Mouse (Mus musculus) midbrain, embryonic 11.5 days (tissue): ENCODE data around the gene Sap30bp. TPM values are rescaled to one million over a fixed set of nuclear protein-coding genes. Genes with fewer than 3 reads are reported as not detected.

Source experiments
- ATAC-seq: fragments of 200-750 bp; cut with Nextera tagmentation; 2 replicates; pipeline ENCODE4 v1.8.0; 2017; ENCODE audit warnings: moderate TSS enrichment, moderate library complexity; ENCODE audit not compliant: low FRiP score
- DNase-seq: peaks from one replicate; pipeline ENCODE4 v3.0.0; 2015; ENCODE audit warnings: low spot score; ENCODE audit errors: missing footprints
- H3K27ac ChIP-seq: fragments of 300-500 bp; sonication (generic); 2 replicates; pipeline ENCODE4 v1.5.1; 2014; ENCODE audit warnings: low read depth, low read length
- H3K27me3 ChIP-seq: fragments of 300-500 bp; sonication (generic); 2 replicates; pipeline ENCODE4 v1.6.1; 2014; ENCODE audit warnings: mild to moderate bottlenecking, low read length, moderate library complexity, mixed read lengths; ENCODE audit not compliant: control insufficient read depth, insufficient read depth
- H3K36me3 ChIP-seq: fragments of 300-500 bp; sonication (generic); 2 replicates; pipeline ENCODE4 v1.6.1; 2014; ENCODE audit warnings: mild to moderate bottlenecking, low read length, moderate library complexity, mixed read lengths; ENCODE audit not compliant: control insufficient read depth, insufficient read depth
- H3K4me1 ChIP-seq: fragments of 300-500 bp; sonication (generic); 2 replicates; pipeline ENCODE4 v1.6.1; 2014; ENCODE audit warnings: low read length; ENCODE audit not compliant: control insufficient read depth, insufficient read depth
- H3K4me2 ChIP-seq: fragments of 300-500 bp; sonication (generic); 2 replicates; pipeline ENCODE4 v1.6.1; 2014; ENCODE audit warnings: mild to moderate bottlenecking, moderate library complexity
- H3K4me3 ChIP-seq: fragments of 300-500 bp; sonication (generic); 2 replicates; pipeline ENCODE4 v1.5.1; 2014; ENCODE audit warnings: low read depth, low read length
- H3K9ac ChIP-seq: fragments of 300-500 bp; sonication (generic); 2 replicates; pipeline ENCODE4 v1.6.1; 2014; ENCODE audit warnings: low read length
- H3K9me3 ChIP-seq: fragments of 300-500 bp; sonication (generic); 2 replicates; pipeline ENCODE4 v1.6.1; 2016; ENCODE audit warnings: low read length; ENCODE audit not compliant: control insufficient read depth
- WGBS: fragments of 180-500 bp; shearing (Covaris S2); extraction: QIAGEN DNeasy Blood & Tissue Kit; methylation state at CpG from one replicate; pipeline ENCODE4 v1.1.7; 2014; 5-methylcytosine and 5-hydroxymethylcytosine counted together
- polyA plus RNA-seq: library from polyadenylated mRNA; unstranded; fragments of >200 nt; fragmentation: Nextera tagmentation; extraction: Ambion mirVana; gene quantifications from 2 replicates; pipeline ENCODE4 v1.2.1, GENCODE M21; 2014

Sap30bp gene
- polyA plus RNA-seq, 1 experiment from 2014 or later = 61.5 TPM

DNA sequence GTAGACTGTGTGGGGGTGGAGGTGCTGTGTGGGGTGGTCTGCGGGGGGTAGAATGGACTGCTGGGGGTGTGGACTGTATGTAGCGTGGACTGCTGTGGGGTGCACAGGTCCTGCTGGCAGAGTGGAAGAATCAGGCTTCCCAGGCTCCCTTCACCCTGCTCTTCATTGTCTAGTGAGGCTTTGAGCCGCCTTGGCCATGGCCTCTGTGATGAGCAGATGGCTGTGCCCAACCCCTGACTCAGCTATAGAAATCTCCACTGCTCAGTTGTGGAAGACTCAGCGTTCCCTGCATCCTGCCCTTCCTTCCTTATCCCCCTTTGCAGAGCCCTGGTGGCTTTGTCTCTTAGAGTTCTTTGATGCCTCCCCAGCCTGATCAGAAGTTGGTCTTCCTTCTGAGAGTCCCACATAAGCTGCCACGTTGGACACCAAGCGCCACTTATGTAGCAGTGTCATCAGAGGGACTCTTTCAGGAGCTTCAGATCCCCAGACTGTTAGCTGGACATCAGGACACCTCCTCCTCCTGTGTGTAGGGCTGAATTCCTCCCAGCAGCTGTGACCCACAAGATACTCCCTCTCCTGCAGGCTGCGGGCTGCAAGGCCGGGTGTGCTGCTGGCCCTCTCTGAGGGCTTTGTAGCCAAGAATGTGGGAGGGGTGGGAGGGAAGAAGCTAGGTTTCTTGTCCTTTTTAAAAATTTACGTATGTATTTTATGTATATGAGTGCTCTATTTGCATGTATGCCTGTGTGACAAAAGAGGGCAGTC, 29.8 kb downstream of the Sap30bp start:
- H3K4me1 ChIP-seq = no peaks in the 10 kb centered on the region
- ATAC-seq = no peak
- H3K9me3 ChIP-seq = no peaks in the 10 kb centered on the region
- no peaks in the 10 kb centered on the region for H3K27me3 ChIP-seq
- H3K27ac ChIP-seq = no peak overlapping the region
- WGBS = 88% methylated on average over 9 of the region's 9 CpGs
- no peak overlapping the region for H3K4me3 ChIP-seq
- H3K36me3 ChIP-seq = peaks cover 52% of the 10 kb centered on the region
- no peak overlapping the region for H3K4me2 ChIP-seq
- no peak overlapping the region for H3K9ac ChIP-seq
- DNase-seq = no peak

DNA sequence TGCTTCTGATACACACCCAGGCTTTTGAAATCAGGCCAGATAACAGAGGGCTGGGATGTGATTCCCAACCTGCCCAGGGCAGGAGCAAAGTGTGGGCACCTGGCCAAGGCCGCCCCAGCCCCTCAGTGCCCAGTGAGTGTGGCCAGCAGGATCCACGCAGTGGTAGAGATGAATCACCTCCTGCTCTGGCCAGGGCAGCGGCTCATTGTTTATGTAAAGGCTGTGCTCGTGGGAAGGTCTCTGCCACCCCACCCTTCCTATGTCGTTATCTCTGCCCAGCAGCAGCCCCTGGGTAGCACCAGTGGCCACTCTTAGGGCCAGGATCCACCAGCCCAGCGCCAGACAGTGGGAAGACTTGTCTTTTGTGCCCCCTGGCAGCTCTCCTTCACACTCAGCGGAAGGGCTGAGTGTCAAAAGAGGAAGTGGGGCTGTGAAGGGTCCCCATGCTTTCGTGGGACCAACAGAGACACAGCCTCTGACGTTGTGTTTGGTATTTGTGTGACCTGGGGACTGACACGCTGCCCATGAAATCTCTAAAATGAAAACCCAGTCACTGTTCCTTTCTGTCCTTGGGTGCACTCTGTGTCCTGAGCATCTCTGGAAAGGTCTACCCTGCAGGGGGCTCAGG, 32.0 kb downstream of the Sap30bp start:
- no peak overlapping the region for H3K27ac ChIP-seq
- no peak overlapping the region for H3K9ac ChIP-seq
- H3K4me3 ChIP-seq = no peak overlapping the region
- 93% methylated on average over 10 of the region's 10 CpGs for WGBS
- H3K4me1 ChIP-seq = peaks cover 2% of the 10 kb centered on the region
- H3K4me2 ChIP-seq = no peak overlapping the region
- H3K9me3 ChIP-seq = no peaks in the 10 kb centered on the region
- H3K36me3 ChIP-seq = peaks cover 50% of the 10 kb centered on the region
- no peak for DNase-seq
- H3K27me3 ChIP-seq = no peaks in the 10 kb centered on the region
- no peak for ATAC-seq

DNA sequence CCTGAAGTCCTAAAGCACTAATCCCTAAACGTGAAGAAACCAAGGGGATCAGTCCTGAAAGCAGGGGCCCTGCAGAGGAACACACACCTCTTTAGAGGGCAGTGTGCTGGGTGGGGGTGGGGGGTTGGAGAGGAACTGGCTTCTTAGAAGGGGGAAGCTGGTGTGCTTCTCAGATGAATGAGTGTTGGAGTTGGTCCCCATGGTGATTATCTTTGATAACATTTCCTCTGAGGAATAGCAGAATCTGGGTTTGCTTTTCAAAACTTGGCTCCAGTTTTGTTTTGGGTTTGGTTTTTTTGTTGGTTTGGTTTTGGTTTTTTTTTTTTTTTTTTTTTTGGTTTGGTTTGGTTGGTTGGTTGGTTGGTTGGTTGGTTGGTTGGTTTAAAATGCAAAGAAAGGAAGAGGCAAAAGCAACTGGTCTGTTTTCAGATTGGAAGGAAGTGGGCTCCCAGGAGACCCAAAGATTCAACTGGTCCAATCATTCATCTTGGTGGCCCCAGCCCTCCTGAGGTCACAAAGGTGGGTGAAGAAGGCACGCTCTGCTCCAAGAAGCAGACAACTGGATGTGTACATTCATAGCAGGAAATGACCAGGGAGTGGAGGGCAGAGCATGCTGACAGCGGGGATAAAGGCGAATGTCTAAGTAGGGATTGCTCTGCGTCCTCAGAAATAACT, 35.8 kb downstream of the Sap30bp start:
- H3K4me3 ChIP-seq = no peak overlapping the region
- DNase-seq (no peak), ATAC-seq (no peak)
- no peak overlapping the region for H3K9ac ChIP-seq
- no peak overlapping the region for H3K4me2 ChIP-seq
- no peaks in the 10 kb centered on the region for H3K9me3 ChIP-seq
- peaks cover 4% of the 10 kb centered on the region for H3K4me1 ChIP-seq
- WGBS = 68% methylated on average over 5 of the region's 5 CpGs
- H3K27me3 ChIP-seq = peaks cover 3% of the 10 kb centered on the region
- H3K36me3 ChIP-seq = peaks cover 24% of the 10 kb centered on the region
- no peak overlapping the region for H3K27ac ChIP-seq

GRCm38 (mm10) chr11:115970006-115970673, 37.1 kb downstream of the Sap30bp start:
- H3K36me3 ChIP-seq = peaks cover 13% of the 10 kb centered on the region; the same call in 1 of the 2 replicates
- 67% methylated on average over 15 of the region's 15 CpGs for WGBS
- ATAC-seq = no peak
- peak overlapping the region; percentile 22; the same call in 1 of the 2 replicates for H3K9ac ChIP-seq
- H3K4me1 ChIP-seq = peaks cover 9% of the 10 kb centered on the region
- H3K4me3 ChIP-seq = no peak overlapping the region
- no peak overlapping the region for H3K4me2 ChIP-seq
- no peak for DNase-seq
- peaks cover 16% of the 10 kb centered on the region for H3K27me3 ChIP-seq
- no peak overlapping the region; the same call in 1 of the 2 replicates for H3K27ac ChIP-seq
- no peaks in the 10 kb centered on the region for H3K9me3 ChIP-seq

DNA sequence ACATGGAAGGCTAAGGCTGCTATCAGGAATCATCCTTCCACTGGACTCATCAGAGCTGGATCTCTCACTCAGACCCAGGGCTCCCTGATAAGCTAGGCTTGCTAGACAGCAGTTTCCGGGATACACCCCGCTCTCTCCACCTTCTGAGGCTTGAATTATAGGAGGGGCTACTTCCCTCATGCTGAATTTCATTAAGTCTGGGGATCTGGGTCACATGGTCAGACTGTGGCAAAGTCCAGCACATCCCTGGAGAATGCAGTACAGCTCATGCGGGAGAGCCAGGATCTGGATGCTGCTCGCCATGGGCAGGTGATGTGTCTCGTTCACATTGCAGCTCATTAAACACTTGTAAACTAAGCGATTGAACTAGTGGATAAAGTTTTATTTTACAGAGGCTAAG, 37.9 kb downstream of the Sap30bp start:
- H3K9me3 ChIP-seq = no peaks in the 10 kb centered on the region
- H3K9ac ChIP-seq = no peak overlapping the region
- 71% methylated on average over 6 of the region's 6 CpGs for WGBS
- no peak overlapping the region for H3K4me3 ChIP-seq
- H3K36me3 ChIP-seq = peaks cover 6% of the 10 kb centered on the region; the same call in 1 of the 2 replicates
- H3K27ac ChIP-seq = no peak overlapping the region
- H3K27me3 ChIP-seq = peaks cover 24% of the 10 kb centered on the region
- ATAC-seq = peak; percentile 62; the same call in 1 of the 2 replicates
- no peak overlapping the region for H3K4me2 ChIP-seq
- no peak for DNase-seq
- H3K4me1 ChIP-seq = peaks cover 9% of the 10 kb centered on the region

- Histone ChIP-seq H3K27me3 (peaks cover 29% of the 10 kb centered on the region), H3K27ac (no peak within 1 kb of the TSS), H3K36me3 (no peaks in the 10 kb centered on the region), H3K9me3 (no peaks in the 10 kb centered on the region), H3K4me1 (peaks cover 9% of the 10 kb centered on the region), H3K4me3 (peak within 1 kb of the TSS; percentile 32), H3K9ac (no peak within 1 kb of the TSS), H3K4me2 (peak within 1 kb of the TSS; percentile 50)
- ATAC-seq (no peak), DNase-seq (no peak)
- 16% methylated on average over 42 of the region's 58 CpGs for WGBS
Measured at GRCm38 (mm10) chr11:115974309-115975082, 41.4 kb downstream of the Sap30bp start, which contains the start of gene Itgb4. Gene Itgb4, plus strand, starts transcription at chr11:115974709.

DNA sequence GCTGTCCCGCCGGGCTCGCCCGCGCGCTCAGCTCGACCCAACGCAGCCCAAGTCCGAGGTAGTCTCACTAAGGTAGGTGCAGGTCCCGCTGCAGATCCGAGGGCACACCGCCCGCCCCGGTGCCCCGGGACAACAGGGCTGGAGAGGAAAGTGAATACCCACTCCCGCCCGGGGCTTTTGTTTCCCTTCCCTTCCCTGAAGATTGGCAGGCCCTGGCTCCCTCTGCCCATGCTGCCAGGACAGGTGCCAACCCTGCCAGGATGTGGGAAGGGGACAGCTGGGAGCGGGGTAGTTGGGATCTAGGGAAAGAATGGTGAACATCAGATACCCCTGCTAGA, 42.0 kb downstream of the Sap30bp start:
- peak overlapping the region; percentile 50 for H3K4me2 ChIP-seq
- ATAC-seq (no peak), DNase-seq (peak; percentile 89)
- 4% methylated on average over 18 of the region's 18 CpGs for WGBS
- peak overlapping the region; percentile 32 for H3K4me3 ChIP-seq
- H3K4me1 ChIP-seq = peaks cover 7% of the 10 kb centered on the region
- H3K27ac ChIP-seq = no peak overlapping the region
- H3K9ac ChIP-seq = no peak overlapping the region
- H3K36me3 ChIP-seq = no peaks in the 10 kb centered on the region
- H3K9me3 ChIP-seq = no peaks in the 10 kb centered on the region
- peaks cover 29% of the 10 kb centered on the region for H3K27me3 ChIP-seq

DNA sequence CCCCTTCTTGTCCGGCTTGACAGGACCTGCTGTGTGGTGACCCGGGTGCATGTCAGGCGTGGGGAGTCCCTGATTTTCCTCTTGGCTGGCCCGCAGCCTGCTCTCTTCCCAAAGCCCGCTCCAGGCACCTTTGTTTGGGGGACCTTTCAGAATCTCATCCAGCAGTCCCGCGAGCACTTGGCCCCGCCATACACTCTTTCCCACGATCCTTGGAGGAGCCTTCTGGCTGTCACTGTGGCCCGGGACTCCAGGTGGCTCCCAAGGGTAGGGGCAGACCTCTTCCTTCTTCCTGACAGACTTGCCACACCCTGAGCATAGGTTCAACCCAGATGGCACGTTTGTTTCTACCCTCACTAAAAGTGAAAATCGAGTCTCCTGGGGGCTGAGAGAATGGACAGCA, 42.5 kb downstream of the Sap30bp start:
- ATAC-seq (no peak), DNase-seq (no peak)
- H3K27me3 ChIP-seq = peaks cover 29% of the 10 kb centered on the region
- H3K36me3 ChIP-seq = no peaks in the 10 kb centered on the region
- peaks cover 4% of the 10 kb centered on the region; the same call in 1 of the 2 replicates for H3K4me1 ChIP-seq
- H3K9ac ChIP-seq = no peak overlapping the region
- no peak overlapping the region for H3K4me2 ChIP-seq
- H3K9me3 ChIP-seq = no peaks in the 10 kb centered on the region
- no peak overlapping the region for H3K27ac ChIP-seq
- WGBS = 40% methylated on average over 12 of the region's 12 CpGs
- no peak overlapping the region for H3K4me3 ChIP-seq
